Mouse (Mus musculus): ENCODE results near the gene Mrps6. TPM values are rescaled to one million over a fixed set of nuclear protein-coding genes. Genes with fewer than 3 reads are reported as not detected.

Gene Mrps6
- total and polyA plus RNA-seq, 3 experiments, result 10.1 to 23.2 (median 16.6) TPM

DNA sequence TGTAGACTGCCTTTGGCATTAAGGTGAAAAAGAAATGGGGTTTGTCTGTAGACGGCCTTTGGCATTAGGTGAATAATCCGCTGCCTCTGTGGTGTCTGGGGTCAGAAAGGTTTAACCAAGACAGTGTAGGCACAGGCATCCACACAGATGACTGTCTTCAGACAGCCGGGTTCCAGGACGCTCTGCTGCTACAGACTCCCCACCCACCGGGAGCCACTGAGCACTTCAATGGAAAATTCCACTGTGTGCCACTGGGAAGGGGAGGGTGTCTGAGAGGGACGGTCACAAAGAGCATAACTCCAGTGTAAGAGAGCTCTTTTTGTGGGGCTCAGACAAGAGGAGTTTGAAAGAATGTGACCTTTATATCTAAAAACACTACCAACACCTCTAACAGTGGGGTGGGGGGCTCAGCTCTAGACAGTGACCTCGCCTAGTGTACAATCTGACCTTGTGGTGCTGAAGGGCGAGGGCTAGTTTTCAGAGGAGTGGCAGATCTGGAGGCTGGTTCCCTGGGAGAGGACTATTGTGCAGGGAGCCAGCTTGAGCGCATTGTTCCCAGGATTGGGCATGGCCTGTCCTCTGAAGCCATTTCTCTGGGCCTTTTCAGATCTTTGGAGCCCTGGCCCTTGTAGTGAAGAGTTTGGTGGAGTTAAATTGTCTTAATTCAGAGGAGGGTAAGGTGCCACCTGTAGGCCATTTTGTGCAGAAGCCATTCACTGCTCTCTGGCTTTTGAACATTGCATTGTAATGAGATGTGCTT, 45.7 kb downstream of the Mrps6 start:
- Histone ChIP-seq H3K4me3 (ENCODE audit: low read depth, low read length) (no peak overlapping the region), H3K36me3 (replicated peaks) (peaks cover 71% of the 10 kb centered on the region), H3K27me3 (ENCODE audit: insufficient read depth, low read length) (no peaks in the 10 kb centered on the region), H3K4me1 (ENCODE audit: insufficient read depth, low read depth, low read length) (no peaks in the 10 kb centered on the region), H3K9me3 (replicated peaks) (no peaks in the 10 kb centered on the region)
- no peak for ATAC-seq (ENCODE audit: extremely low read depth, insufficient number of reproducible peaks, low FRiP score, poor library complexity, severe bottlenecking)
- no peak for DNase-seq (ENCODE audit: low spot score)
- TF ChIP-seq GATA2 (IDR thresholded peaks at IDR 0.05; ENCODE audit: borderline replicate concordance, low read depth, low read length) (no peak), TAL1 (conservative IDR thresholded peaks at IDR 0.05; ENCODE audit: low read depth, low read length) (no peak), POLR2AphosphoS5 (IDR thresholded peaks at IDR 0.05; ENCODE audit: insufficient replicate concordance, low read depth, low read length) (no peak), CTCF (IDR thresholded peaks at IDR 0.05; ENCODE audit: low read depth, low read length) (no peak), GATA1 (IDR thresholded peaks at IDR 0.05; ENCODE audit: borderline replicate concordance, low read length) (no peak)

- Histone ChIP-seq H3K36me3 (replicated peaks) (peaks cover 68% of the 10 kb centered on the region), H3K4me3 (ENCODE audit: low read depth, low read length) (no peak overlapping the region), H3K4me1 (ENCODE audit: insufficient read depth, low read depth, low read length) (no peaks in the 10 kb centered on the region), H3K9me3 (replicated peaks) (no peaks in the 10 kb centered on the region), H3K27me3 (ENCODE audit: insufficient read depth, low read length) (no peaks in the 10 kb centered on the region)
- no peak for TF ChIP-seq CTCF (IDR thresholded peaks at IDR 0.05; ENCODE audit: low read depth, low read length)
- no peak for TF ChIP-seq GATA2 (IDR thresholded peaks at IDR 0.05; ENCODE audit: borderline replicate concordance, low read depth, low read length)
- no peak for TF ChIP-seq POLR2AphosphoS5 (IDR thresholded peaks at IDR 0.05; ENCODE audit: insufficient replicate concordance, low read depth, low read length)
- no peak for TF ChIP-seq GATA1 (IDR thresholded peaks at IDR 0.05; ENCODE audit: borderline replicate concordance, low read length)
- no peak for TF ChIP-seq TAL1 (conservative IDR thresholded peaks at IDR 0.05; ENCODE audit: low read depth, low read length)
- ATAC-seq (ENCODE audit: extremely low read depth, insufficient number of reproducible peaks, low FRiP score, poor library complexity, severe bottlenecking) (no peak), DNase-seq (ENCODE audit: low spot score) (no peak)
Measured at GRCm38 (mm10) chr16:92104332-92104590, 46.2 kb downstream of the Mrps6 start.

DNA sequence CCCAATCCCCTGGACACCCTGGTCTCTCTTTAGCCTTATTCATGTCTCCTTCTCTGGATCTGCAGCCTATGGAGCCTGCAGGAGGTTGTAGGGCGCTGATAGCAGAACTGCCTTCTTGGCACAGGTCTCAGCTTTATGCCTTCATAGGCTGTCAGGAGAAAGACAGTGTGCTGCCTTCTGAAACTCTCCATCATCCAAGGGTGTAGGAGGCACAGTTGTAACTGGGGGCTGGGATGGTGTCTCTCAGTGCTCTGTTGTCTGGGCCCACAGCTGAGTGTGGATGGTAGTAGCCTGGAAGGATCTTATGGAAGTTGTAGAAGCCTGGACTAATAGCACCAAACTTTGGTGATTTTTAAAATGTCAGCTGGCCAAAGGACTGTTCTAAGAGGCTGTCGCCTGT, 46.9 kb downstream of the Mrps6 start:
- TF ChIP-seq POLR2AphosphoS5 (IDR thresholded peaks at IDR 0.05; ENCODE audit: insufficient replicate concordance, low read depth, low read length) (no peak), TAL1 (conservative IDR thresholded peaks at IDR 0.05; ENCODE audit: low read depth, low read length) (no peak), GATA2 (IDR thresholded peaks at IDR 0.05; ENCODE audit: borderline replicate concordance, low read depth, low read length) (no peak), GATA1 (IDR thresholded peaks at IDR 0.05; ENCODE audit: borderline replicate concordance, low read length) (no peak), CTCF (IDR thresholded peaks at IDR 0.05; ENCODE audit: low read depth, low read length) (no peak)

DNA sequence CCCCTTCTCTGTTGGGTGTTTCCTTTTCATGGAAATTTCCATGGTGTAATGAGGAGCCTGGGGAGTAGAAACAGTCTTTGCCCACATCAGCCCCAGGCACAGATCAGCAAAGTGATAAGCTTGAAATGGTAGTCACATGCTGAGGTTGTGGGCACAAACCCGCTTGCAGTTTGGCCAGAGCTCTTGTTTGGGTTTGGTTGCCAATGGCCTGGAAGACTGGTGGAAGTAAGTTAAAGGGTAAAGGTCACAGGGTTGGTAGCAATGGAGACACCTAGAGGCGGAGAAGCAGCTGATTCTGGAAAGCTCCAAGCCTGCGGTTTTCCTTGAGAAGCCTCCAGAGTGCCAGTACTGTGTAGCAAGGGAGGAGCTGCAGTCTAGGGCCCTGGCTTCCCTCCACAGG, 47.6 kb downstream of the Mrps6 start:
- DNase-seq (ENCODE audit: low spot score), result no peak
- Histone ChIP-seq H3K4me3 (ENCODE audit: low read depth, low read length) (no peak overlapping the region), H3K27me3 (ENCODE audit: insufficient read depth, low read length) (no peaks in the 10 kb centered on the region), H3K4me1 (ENCODE audit: insufficient read depth, low read depth, low read length) (no peaks in the 10 kb centered on the region), H3K9me3 (replicated peaks) (no peaks in the 10 kb centered on the region), H3K36me3 (replicated peaks) (peaks cover 60% of the 10 kb centered on the region)
- TF ChIP-seq TAL1 (conservative IDR thresholded peaks at IDR 0.05; ENCODE audit: low read depth, low read length) (no peak), POLR2AphosphoS5 (IDR thresholded peaks at IDR 0.05; ENCODE audit: insufficient replicate concordance, low read depth, low read length) (no peak), CTCF (IDR thresholded peaks at IDR 0.05; ENCODE audit: low read depth, low read length) (no peak), GATA2 (IDR thresholded peaks at IDR 0.05; ENCODE audit: borderline replicate concordance, low read depth, low read length) (no peak)
- ATAC-seq (ENCODE audit: extremely low read depth, insufficient number of reproducible peaks, low FRiP score, poor library complexity, severe bottlenecking), result no peak

More for the DNA sequence above, 46.9 kb downstream of the Mrps6 start:
- no peak for DNase-seq (ENCODE audit: low spot score)
- Histone ChIP-seq H3K4me1 (ENCODE audit: insufficient read depth, low read depth, low read length) (no peaks in the 10 kb centered on the region), H3K4me3 (ENCODE audit: low read depth, low read length) (no peak overlapping the region), H3K36me3 (replicated peaks) (peaks cover 62% of the 10 kb centered on the region), H3K27me3 (ENCODE audit: insufficient read depth, low read length) (no peaks in the 10 kb centered on the region), H3K9me3 (replicated peaks) (no peaks in the 10 kb centered on the region)
- ATAC-seq (ENCODE audit: extremely low read depth, insufficient number of reproducible peaks, low FRiP score, poor library complexity, severe bottlenecking), result no peak

- Histone ChIP-seq H3K4me3 (ENCODE audit: low read depth, low read length) (no peak overlapping the region), H3K27me3 (ENCODE audit: insufficient read depth, low read length) (no peaks in the 10 kb centered on the region), H3K36me3 (replicated peaks) (peaks cover 59% of the 10 kb centered on the region), H3K9me3 (replicated peaks) (no peaks in the 10 kb centered on the region), H3K4me1 (ENCODE audit: insufficient read depth, low read depth, low read length) (no peaks in the 10 kb centered on the region)
- DNase-seq (ENCODE audit: low spot score), result no peak
- no peak for TF ChIP-seq POLR2AphosphoS5 (IDR thresholded peaks at IDR 0.05; ENCODE audit: insufficient replicate concordance, low read depth, low read length)
- TF ChIP-seq GATA2 (IDR thresholded peaks at IDR 0.05; ENCODE audit: borderline replicate concordance, low read depth, low read length), result no peak
- TF ChIP-seq TAL1 (conservative IDR thresholded peaks at IDR 0.05; ENCODE audit: low read depth, low read length), result no peak
- no peak for TF ChIP-seq GATA1 (IDR thresholded peaks at IDR 0.05; ENCODE audit: borderline replicate concordance, low read length)
- TF ChIP-seq CTCF (IDR thresholded peaks at IDR 0.05; ENCODE audit: low read depth, low read length), result no peak
- no peak for ATAC-seq (ENCODE audit: extremely low read depth, insufficient number of reproducible peaks, low FRiP score, poor library complexity, severe bottlenecking)
Measured at GRCm38 (mm10) chr16:92107346-92107745, 49.3 kb downstream of the Mrps6 start.

DNA sequence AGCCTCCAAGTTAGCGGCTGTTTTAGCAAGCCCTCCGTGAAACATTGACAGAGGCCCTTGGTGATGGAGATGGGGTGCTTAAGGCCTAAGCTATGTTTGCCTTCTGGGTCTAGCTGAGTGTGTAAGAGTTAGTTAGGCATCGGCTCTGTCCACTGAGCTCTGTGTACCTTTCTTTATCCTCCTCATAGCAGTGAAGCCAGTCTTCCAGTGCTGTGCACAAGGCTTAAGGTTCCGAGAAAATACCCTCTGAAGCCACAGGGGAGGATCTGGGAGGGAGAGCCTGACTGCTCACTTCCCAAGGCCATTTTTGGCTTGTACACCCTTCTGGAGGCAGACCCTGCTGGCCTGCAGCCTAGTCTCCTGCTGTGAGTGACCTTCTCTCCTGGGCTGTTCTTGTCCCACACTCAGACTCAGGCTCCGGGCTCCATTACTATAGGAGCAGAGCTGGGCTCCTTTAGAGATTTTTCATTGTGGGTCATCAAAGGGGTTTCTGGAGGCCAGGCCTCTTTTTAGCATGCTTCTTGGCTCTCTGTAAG, 56.7 kb downstream of the Mrps6 start:
- H3K4me1 ChIP-seq (ENCODE audit: insufficient read depth, low read depth, low read length), result peaks cover 5% of the 10 kb centered on the region
- TF ChIP-seq POLR2AphosphoS5 (IDR thresholded peaks at IDR 0.05; ENCODE audit: insufficient replicate concordance, low read depth, low read length), result no peak
- TF ChIP-seq GATA1 (IDR thresholded peaks at IDR 0.05; ENCODE audit: borderline replicate concordance, low read length), result no peak
- TF ChIP-seq GATA2 (IDR thresholded peaks at IDR 0.05; ENCODE audit: borderline replicate concordance, low read depth, low read length), result no peak
- TF ChIP-seq TAL1 (conservative IDR thresholded peaks at IDR 0.05; ENCODE audit: low read depth, low read length), result no peak
- TF ChIP-seq CTCF (IDR thresholded peaks at IDR 0.05; ENCODE audit: low read depth, low read length), result no peak
- peaks cover 35% of the 10 kb centered on the region for H3K36me3 ChIP-seq (replicated peaks)
- no peaks in the 10 kb centered on the region for H3K9me3 ChIP-seq (replicated peaks)
- ATAC-seq (ENCODE audit: extremely low read depth, insufficient number of reproducible peaks, low FRiP score, poor library complexity, severe bottlenecking), result no peak
- H3K4me3 ChIP-seq (ENCODE audit: low read depth, low read length), result no peak overlapping the region
- H3K27me3 ChIP-seq (ENCODE audit: insufficient read depth, low read length), result no peaks in the 10 kb centered on the region
- no peak for DNase-seq (ENCODE audit: low spot score)

Measured in G1E (cell line).